Mouse (Mus musculus) liver, embryonic 13.5 days (tissue): ENCODE measurements around the gene Riox1. TPM values are rescaled to one million over a fixed set of nuclear protein-coding genes. Genes with fewer than 3 reads are reported as not detected.
A peak's percentile ranks its signal among the peaks of the same experiment; 100 is the strongest.

Experiments
- ATAC-seq: fragments of 200-750 bp; cut with Nextera tagmentation; 2 replicates; pipeline ENCODE4 v1.8.0; 2017; ENCODE audit warnings: low read depth, mild to moderate bottlenecking, moderate number of reproducible peaks, moderate library complexity
- DNase-seq: peaks from one replicate; pipeline ENCODE4 v3.0.0; 2022
- H3K27ac ChIP-seq: fragments of 300-500 bp; sonication (generic); 2 replicates; pipeline ENCODE4 v1.5.1; 2015; ENCODE audit warnings: moderate library complexity, mild to moderate bottlenecking, inconsistent platforms
- H3K27me3 ChIP-seq: fragments of 300-500 bp; sonication (generic); 2 replicates; pipeline ENCODE4 v1.6.1; 2015; ENCODE audit warnings: mild to moderate bottlenecking, inconsistent platforms
- H3K36me3 ChIP-seq: fragments of 300-500 bp; sonication (generic); 2 replicates; pipeline ENCODE4 v1.6.1; 2015; ENCODE audit warnings: mild to moderate bottlenecking, inconsistent platforms
- H3K4me1 ChIP-seq: fragments of 300-500 bp; sonication (generic); replicated peaks from 2 replicates; pipeline ENCODE4 v1.6.1; 2015; ENCODE audit warnings: inconsistent platforms
- H3K4me2 ChIP-seq: fragments of 300-500 bp; sonication (generic); 2 replicates; pipeline ENCODE4 v1.6.1; 2015; ENCODE audit warnings: inconsistent platforms, mild to moderate bottlenecking, moderate library complexity
- H3K4me3 ChIP-seq: fragments of 300-500 bp; sonication (generic); replicated peaks from 2 replicates; pipeline ENCODE4 v1.5.1; 2015; ENCODE audit warnings: mild to moderate bottlenecking, inconsistent platforms
- H3K9ac ChIP-seq: fragments of 300-500 bp; sonication (generic); 2 replicates; pipeline ENCODE4 v1.6.1; 2015; ENCODE audit warnings: mild to moderate bottlenecking, inconsistent platforms
- H3K9me3 ChIP-seq: fragments of 300-500 bp; sonication (generic); replicated peaks from 2 replicates; pipeline ENCODE4 v1.6.1; 2016; ENCODE audit warnings: inconsistent platforms
- WGBS: fragments of 180-500 bp; shearing (Covaris S2); methylation state at CpG from one replicate; pipeline ENCODE4 v1.1.7; 2015; ENCODE audit not compliant: insufficient replicate concordance; 5-methylcytosine and 5-hydroxymethylcytosine counted together
- polyA plus RNA-seq: library from polyadenylated mRNA; unstranded; fragments of >200 nt; fragmentation: Nextera tagmentation; extraction: Ambion mirVana; gene quantifications from 2 replicates; pipeline ENCODE4 v1.2.1, GENCODE M21; 2015

Riox1 gene
- polyA plus RNA-seq, result 9.3 and 9.8 TPM in 2 replicates

- under 1% methylated on average over 37 of the region's 37 CpGs for WGBS
- H3K4me1 ChIP-seq, result peaks cover 71% of the 10 kb centered on the region
Observed at GRCm38 (mm10) chr12:83950493-83950839, at the start of gene Riox1. Gene Riox1, plus strand, starts transcription at chr12:83950608.

DNA sequence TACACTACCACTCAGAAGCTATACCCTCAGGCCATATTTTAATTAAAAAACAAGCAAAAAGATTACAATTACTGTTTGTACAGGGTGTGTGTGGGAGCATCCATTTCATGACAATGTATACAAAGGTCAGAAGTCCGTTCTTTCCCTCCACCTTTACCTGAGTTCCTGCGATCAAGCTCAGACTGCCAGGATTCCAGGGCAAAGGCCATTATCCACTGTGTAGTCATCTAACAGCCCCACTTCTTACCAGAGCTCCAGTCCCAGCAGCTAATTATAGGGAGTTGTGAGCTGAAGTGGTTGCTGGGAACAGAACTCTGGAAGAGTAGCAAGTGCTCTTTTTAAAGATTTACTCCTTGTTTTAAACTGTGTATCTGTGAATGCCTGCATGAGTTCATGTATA lies 40.0 kb upstream of the Riox1 start:
- Histone ChIP-seq H3K27ac (peak overlapping the region; percentile 49), H3K4me3 (no peak overlapping the region), H3K27me3 (no peaks in the 10 kb centered on the region), H3K9ac (no peak overlapping the region), H3K9me3 (no peaks in the 10 kb centered on the region), H3K4me2 (0 out of 2 replicates have a peak overlapping the region, but pooled peaks have one; percentile 17), H3K4me1 (peaks cover 24% of the 10 kb centered on the region), H3K36me3 (0 out of 2 replicates have a peak, but pooled peaks cover 3% of the 10 kb centered on the region)
- ATAC-seq (peak; percentile 41; the same call in 1 of the 2 replicates), DNase-seq (no peak)
- 78% methylated on average over 2 of the region's 2 CpGs for WGBS

More at GRCm38 (mm10) chr12:83950493-83950839, at the start of gene Riox1:
- Histone ChIP-seq H3K4me2 (peak within 1 kb of the TSS; percentile 94), H3K27ac (peak within 1 kb of the TSS; percentile 84), H3K27me3 (no peaks in the 10 kb centered on the region), H3K4me3 (peak within 1 kb of the TSS; percentile 75), H3K9me3 (no peaks in the 10 kb centered on the region), H3K36me3 (peaks cover 25% of the 10 kb centered on the region; the same call in 1 of the 2 replicates), H3K9ac (peak within 1 kb of the TSS; percentile 87)
- ATAC-seq, result peak; percentile 86
- peak; percentile 77 for DNase-seq

DNA sequence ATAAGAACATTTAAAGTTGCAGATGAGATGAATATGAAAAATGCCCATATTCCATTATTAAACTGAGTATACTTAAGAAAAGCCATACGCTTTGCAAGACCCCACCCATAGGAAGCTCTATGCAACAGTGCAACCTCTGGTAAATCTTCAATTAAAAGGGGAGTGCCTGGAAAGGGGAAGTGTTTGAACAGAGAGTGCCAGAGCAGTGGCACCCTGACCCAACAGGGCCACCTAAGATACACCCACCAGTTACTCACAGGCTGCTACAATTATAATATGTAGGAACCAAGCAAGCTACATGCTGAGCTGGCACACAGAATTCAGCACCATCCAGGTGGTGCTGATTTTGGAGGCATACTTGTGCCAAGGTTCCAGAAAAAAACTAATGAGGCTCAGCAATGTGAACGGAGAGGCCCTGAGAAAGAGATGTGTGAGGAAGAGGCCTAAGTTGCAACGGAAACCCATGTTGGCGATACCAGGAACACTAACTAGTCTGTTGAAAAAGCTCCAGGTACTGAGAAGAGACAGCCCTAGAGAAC lies 36.1 kb upstream of the Riox1 start:
- ATAC-seq, result no peak
- peaks cover 24% of the 10 kb centered on the region for H3K4me1 ChIP-seq
- H3K9me3 ChIP-seq, result no peaks in the 10 kb centered on the region
- H3K27ac ChIP-seq, result no peak overlapping the region
- DNase-seq, result no peak
- H3K36me3 ChIP-seq, result peaks cover 3% of the 10 kb centered on the region; the same call in 1 of the 2 replicates
- H3K27me3 ChIP-seq, result no peaks in the 10 kb centered on the region
- H3K4me2 ChIP-seq, result no peak overlapping the region
- no peak overlapping the region for H3K9ac ChIP-seq
- H3K4me3 ChIP-seq, result no peak overlapping the region
- 82% methylated on average over 4 of the region's 4 CpGs for WGBS

DNA sequence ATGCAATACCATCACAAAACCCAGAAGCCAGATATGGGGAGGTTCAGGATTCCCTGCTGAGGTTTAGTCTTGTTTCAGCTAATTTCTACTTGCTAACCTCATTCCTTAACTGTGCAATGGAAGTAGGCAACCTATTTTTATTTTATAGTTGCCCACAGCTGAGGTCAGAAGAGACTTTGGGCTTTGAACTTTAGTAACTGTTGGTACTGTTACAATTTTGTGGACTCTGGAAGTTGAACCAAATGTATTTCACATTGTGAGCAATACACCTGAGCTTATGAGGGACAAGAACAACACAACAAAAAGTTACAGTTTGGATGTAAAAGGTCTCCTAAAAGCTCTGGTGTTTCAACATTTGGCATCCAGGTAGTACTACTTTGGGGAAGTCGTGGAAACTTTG lies 35.6 kb upstream of the Riox1 start:
- no peak overlapping the region for H3K27ac ChIP-seq
- H3K4me2 ChIP-seq, result no peak overlapping the region
- H3K9ac ChIP-seq, result no peak overlapping the region
- no peaks in the 10 kb centered on the region for H3K27me3 ChIP-seq
- no peak for DNase-seq
- peaks cover 27% of the 10 kb centered on the region for H3K4me1 ChIP-seq
- WGBS, result 59% methylated on average over 1 of the region's 1 CpGs
- no peak for ATAC-seq
- no peak overlapping the region for H3K4me3 ChIP-seq
- peaks cover 3% of the 10 kb centered on the region; the same call in 1 of the 2 replicates for H3K36me3 ChIP-seq
- no peaks in the 10 kb centered on the region for H3K9me3 ChIP-seq

DNA sequence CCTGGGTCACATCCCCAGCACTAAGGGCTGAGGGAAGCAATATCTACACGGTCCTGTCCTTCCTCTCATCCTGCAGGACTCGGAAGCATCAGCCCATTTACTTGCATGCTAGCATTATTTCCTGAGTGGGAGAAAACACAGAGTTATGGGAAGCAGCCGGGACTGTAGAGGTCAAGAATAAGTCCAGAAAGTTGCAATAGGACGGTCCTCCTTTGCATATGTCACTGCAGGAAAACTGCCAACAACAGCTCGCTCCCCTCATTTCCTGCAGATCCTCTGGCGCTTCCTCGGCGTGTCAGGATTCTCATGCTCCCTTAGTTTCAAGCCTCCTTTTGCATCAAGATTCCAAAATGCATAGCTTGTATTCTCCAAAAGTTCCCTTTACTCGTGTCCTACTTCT lies 33.5 kb upstream of the Riox1 start:
- DNase-seq, result no peak
- 61% methylated on average over 9 of the region's 9 CpGs for WGBS
- H3K4me2 ChIP-seq, result no peak overlapping the region

GRCm38 (mm10) chr12:83920721-83921441 lies 29.5 kb upstream of the Riox1 start:
- no peaks in the 10 kb centered on the region for H3K9me3 ChIP-seq
- peak overlapping the region; percentile 98 for H3K4me2 ChIP-seq
- peak overlapping the region; percentile 95 for H3K9ac ChIP-seq
- no peaks in the 10 kb centered on the region; the same call in 1 of the 2 replicates for H3K36me3 ChIP-seq
- 3% methylated on average over 31 of the region's 31 CpGs for WGBS
- peak overlapping the region; percentile 84 for H3K27ac ChIP-seq
- H3K4me3 ChIP-seq, result peak overlapping the region; percentile 94
- H3K27me3 ChIP-seq, result no peaks in the 10 kb centered on the region
- DNase-seq (peak; percentile 30), ATAC-seq (no peak)
- peaks cover 36% of the 10 kb centered on the region for H3K4me1 ChIP-seq

More for the DNA sequence above, 33.5 kb upstream of the Riox1 start:
- H3K27me3 ChIP-seq, result no peaks in the 10 kb centered on the region
- H3K27ac ChIP-seq, result no peak overlapping the region
- no peaks in the 10 kb centered on the region for H3K9me3 ChIP-seq
- peaks cover 3% of the 10 kb centered on the region; the same call in 1 of the 2 replicates for H3K36me3 ChIP-seq
- no peak overlapping the region for H3K9ac ChIP-seq
- no peak overlapping the region for H3K4me3 ChIP-seq
- peaks cover 28% of the 10 kb centered on the region for H3K4me1 ChIP-seq
- no peak for ATAC-seq

GRCm38 (mm10) chr12:83921535-83922381 lies 28.6 kb upstream of the Riox1 start, which contains the start of gene Numb:
Gene Numb, minus strand, starts transcription at chr12:83921934.
- no peaks in the 10 kb centered on the region for H3K27me3 ChIP-seq
- H3K36me3 ChIP-seq, result no peaks in the 10 kb centered on the region; the same call in 1 of the 2 replicates
- H3K4me2 ChIP-seq, result peak within 1 kb of the TSS; percentile 98
- peaks cover 36% of the 10 kb centered on the region for H3K4me1 ChIP-seq
- DNase-seq (peak; percentile 99), ATAC-seq (peak; percentile 99)
- H3K9ac ChIP-seq, result peak within 1 kb of the TSS; percentile 95
- H3K4me3 ChIP-seq, result peak within 1 kb of the TSS; percentile 94
- H3K9me3 ChIP-seq, result no peaks in the 10 kb centered on the region
- under 1% methylated on average over 62 of the region's 63 CpGs for WGBS
- peak within 1 kb of the TSS; percentile 84 for H3K27ac ChIP-seq

DNA sequence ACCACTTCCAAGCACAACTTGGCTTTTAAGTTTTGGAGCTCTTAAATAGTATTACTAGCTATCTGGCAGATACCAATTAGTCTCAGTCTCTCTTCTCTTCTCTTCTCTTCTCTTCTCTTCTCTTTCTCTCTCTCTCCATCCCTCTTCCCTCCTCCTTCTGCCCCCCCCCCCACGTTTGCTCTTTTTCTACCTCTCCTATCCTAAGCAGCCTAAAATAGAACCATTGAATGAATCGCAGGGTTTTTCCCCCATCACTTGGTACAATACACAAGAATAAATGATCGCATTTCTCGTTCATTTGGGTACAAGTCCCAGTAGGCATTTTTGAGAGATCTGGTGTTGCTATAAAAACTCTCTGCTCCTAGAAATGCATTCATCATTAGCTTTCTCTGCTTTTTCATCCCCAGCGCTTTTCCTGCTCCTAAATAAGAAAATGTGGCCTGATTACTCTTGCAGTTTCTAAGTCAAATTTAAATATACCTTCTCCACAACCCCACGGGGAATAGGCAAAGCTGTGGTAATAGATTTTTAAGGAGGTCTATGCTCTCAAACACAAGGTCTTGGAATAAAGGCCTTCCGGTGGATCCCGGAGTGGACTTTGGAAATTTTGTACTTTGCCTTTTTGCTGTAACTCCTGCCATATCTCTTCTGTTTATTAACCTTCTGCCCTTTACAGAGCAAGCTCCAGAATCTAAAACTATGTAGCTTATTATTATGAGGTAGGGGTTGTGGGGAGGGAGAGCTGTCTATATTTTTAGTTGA lies 27.5 kb upstream of the Riox1 start:
- H3K27ac ChIP-seq, result peak overlapping the region; percentile 60
- H3K9ac ChIP-seq, result peak overlapping the region; percentile 68
- peak overlapping the region; percentile 94 for H3K4me3 ChIP-seq
- H3K4me1 ChIP-seq, result peaks cover 36% of the 10 kb centered on the region
- DNase-seq, result no peak
- ATAC-seq, result no peak
- H3K27me3 ChIP-seq, result no peaks in the 10 kb centered on the region
- H3K36me3 ChIP-seq, result no peaks in the 10 kb centered on the region
- peak overlapping the region; percentile 74 for H3K4me2 ChIP-seq
- WGBS, result 55% methylated on average over 8 of the region's 8 CpGs
- no peaks in the 10 kb centered on the region for H3K9me3 ChIP-seq

DNA sequence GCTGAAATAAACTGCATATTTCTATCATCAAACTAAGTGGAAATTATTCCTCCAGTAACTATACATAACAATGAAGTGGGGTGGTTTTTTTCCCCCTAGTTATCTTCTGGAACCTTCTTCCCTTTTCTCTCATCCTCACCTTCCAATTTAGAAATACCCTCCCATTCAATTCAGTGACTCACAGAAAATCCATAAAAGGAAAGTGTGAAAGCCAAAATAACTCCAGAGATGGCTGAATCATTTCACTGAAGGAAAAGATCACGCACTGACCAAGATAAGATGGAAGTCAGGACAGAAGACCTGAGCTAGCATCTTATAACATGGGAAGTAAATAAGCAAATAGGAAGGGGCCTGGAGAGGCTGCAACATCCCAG lies 26.9 kb upstream of the Riox1 start:
- Histone ChIP-seq H3K27me3 (no peaks in the 10 kb centered on the region), H3K9ac (no peak overlapping the region), H3K36me3 (no peaks in the 10 kb centered on the region), H3K9me3 (no peaks in the 10 kb centered on the region), H3K4me1 (peaks cover 40% of the 10 kb centered on the region), H3K27ac (peak overlapping the region; percentile 4; the same call in 1 of the 2 replicates), H3K4me3 (no peak overlapping the region), H3K4me2 (no peak overlapping the region)
- ATAC-seq (no peak), DNase-seq (no peak)
- 58% methylated on average over 1 of the region's 1 CpGs for WGBS

DNA sequence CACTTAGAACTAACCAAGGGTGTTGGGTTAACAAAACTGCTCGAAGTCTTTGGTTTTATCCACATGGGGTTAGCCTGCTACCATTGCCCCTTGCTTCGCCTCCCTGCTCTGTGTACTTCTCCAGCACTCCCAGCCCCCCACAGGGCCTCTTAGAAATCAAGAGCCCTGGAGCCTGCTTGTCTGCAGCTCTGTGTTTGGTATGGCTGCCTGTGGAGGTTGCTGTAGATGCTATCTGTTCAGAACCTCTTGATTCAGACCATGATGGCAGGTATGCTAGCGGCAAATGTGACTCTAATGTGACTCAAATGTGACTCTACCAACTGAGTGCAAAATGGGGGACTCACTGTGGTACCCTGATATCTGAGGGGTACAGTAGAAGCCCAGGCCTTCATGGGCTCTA lies 26.1 kb upstream of the Riox1 start:
- H3K4me3 ChIP-seq, result no peak overlapping the region
- WGBS, result 66% methylated on average over 3 of the region's 3 CpGs
- no peak for ATAC-seq

More for the DNA sequence above, 26.1 kb upstream of the Riox1 start:
- no peaks in the 10 kb centered on the region for H3K27me3 ChIP-seq
- 0 out of 2 replicates have a peak overlapping the region, but pooled peaks have one; percentile 8 for H3K27ac ChIP-seq
- DNase-seq, result no peak
- no peaks in the 10 kb centered on the region for H3K9me3 ChIP-seq
- no peak overlapping the region for H3K4me2 ChIP-seq
- no peak overlapping the region for H3K9ac ChIP-seq
- H3K36me3 ChIP-seq, result no peaks in the 10 kb centered on the region
- peaks cover 47% of the 10 kb centered on the region for H3K4me1 ChIP-seq
